Mouse (Mus musculus) hindbrain, embryonic 14.5 days (tissue): ENCODE data around the gene Cds2. TPM values are rescaled to one million over a fixed set of nuclear protein-coding genes. Genes with fewer than 3 reads are reported as not detected.

Experiments
- polyA plus RNA-seq: library from polyadenylated mRNA; unstranded; fragments of >200 nt; fragmentation: Nextera tagmentation; extraction: Ambion mirVana; gene quantifications from 2 replicates; pipeline ENCODE4 v1.2.1, GENCODE M21; 2014

Cds2 gene
- polyA plus RNA-seq, 1 experiment from 2014 or later: 57.2 TPM

Other genes starting within 250 kb of the Cds2 start
- 28.2 and 29.0 TPM in 2 replicates for gene Rassf2, start 232.9 kb upstream of the Cds2 start, polyA plus RNA-seq
- 44.6 and 49.8 TPM in 2 replicates for gene Slc23a2, start 118.0 kb upstream of the Cds2 start, polyA plus RNA-seq
- 47.1 and 48.8 TPM in 2 replicates for gene Tmem230, start 15.3 kb upstream of the Cds2 start, polyA plus RNA-seq
- 111 and 120 TPM in 2 replicates for gene Pcna, start 9.8 kb upstream of the Cds2 start, polyA plus RNA-seq
- 4.5 and 4.8 TPM in 2 replicates for gene Prokr2, start 122.3 kb downstream of the Cds2 start, polyA plus RNA-seq